Comparison of ENCODE assay signal across 8 mouse cellular contexts in genomic region chr11:102086331-102086730, GRCm38 (mm10). TPM values are rescaled to one million over a fixed set of nuclear protein-coding genes. Genes with fewer than 3 reads are reported as not detected.
DNase-seq lines count a peak whose midpoint lies in the region; ATAC-seq and TF ChIP-seq lines count a peak whose summit lies in the region.

No protein-coding gene starts in this region.

- H3K4me1 ChIP-seq in embryonic facial prominence, embryonic 11.5 days (ENCODE audit: control insufficient read depth, insufficient read depth, low read length): peaks cover 3% of the 10 kb centered on the region; the same call in 1 of the 2 replicates
- peaks cover 30% of the 10 kb centered on the region for H3K4me1 ChIP-seq in intestine, embryonic 15.5 days (replicated peaks)
- peaks cover 16 to 25% of the 10 kb centered on the region in 2 experiments for H3K4me1 ChIP-seq in liver, embryonic 14.5 days (replicated peaks; ENCODE audit: control insufficient read depth in 2 of 2, insufficient read depth in 2 of 2, low read length in 1 of 2)

- TF ChIP-seq CTCF in liver, embryonic 14.5 days (IDR thresholded peaks at IDR 0.05; ENCODE audit: low read depth): peak; percentile 48

- ATAC-seq in embryonic facial prominence, embryonic 11.5 days (replicated peaks; ENCODE audit: insufficient number of reproducible peaks, low FRiP score, low TSS enrichment, low read depth): no peak
- ATAC-seq in intestine, embryonic 15.5 days: no peak
- no peak for ATAC-seq in liver, embryonic 14.5 days (ENCODE audit: insufficient read depth)

- H3K27me3 ChIP-seq in embryonic facial prominence, embryonic 11.5 days (ENCODE audit: control insufficient read depth, insufficient read depth, low read length): no peaks in the 10 kb centered on the region
- no peaks in the 10 kb centered on the region for H3K27me3 ChIP-seq in intestine, embryonic 15.5 days (replicated peaks)
- no peaks in the 10 kb centered on the region for H3K27me3 ChIP-seq in liver, embryonic 14.5 days (ENCODE audit: control insufficient read depth, insufficient read depth, low read length)

- no peak overlapping the region; the same call in 1 of the 2 replicates for H3K9ac ChIP-seq in embryonic facial prominence, embryonic 11.5 days (replicated peaks; ENCODE audit: low read length)
- no peak overlapping the region for H3K9ac ChIP-seq in intestine, embryonic 15.5 days
- peak overlapping the region; percentile 98 for H3K9ac ChIP-seq in liver, embryonic 14.5 days (replicated peaks)

- no peaks in the 10 kb centered on the region for H3K9me3 ChIP-seq in embryonic facial prominence, embryonic 11.5 days (replicated peaks; ENCODE audit: control insufficient read depth, low read length)
- no peaks in the 10 kb centered on the region for H3K9me3 ChIP-seq in intestine, embryonic 15.5 days
- no peaks in the 10 kb centered on the region for H3K9me3 ChIP-seq in liver, embryonic 14.5 days (ENCODE audit: control insufficient read depth, low read length)

- WGBS in embryonic facial prominence, embryonic 11.5 days: 20% methylated on average over 3 of the region's 3 CpGs
- 16% methylated on average over 3 of the region's 3 CpGs for WGBS in intestine, embryonic 15.5 days
- 22% methylated on average over 3 of the region's 3 CpGs for WGBS in liver, embryonic 14.5 days (ENCODE audit: insufficient replicate concordance)

- no peak overlapping the region for H3K27ac ChIP-seq in embryonic facial prominence, embryonic 11.5 days (replicated peaks; ENCODE audit: low read depth, low read length)
- H3K27ac ChIP-seq in intestine, embryonic 15.5 days: 0 out of 2 replicates have a peak overlapping the region, but pooled peaks have one; percentile 77
- H3K27ac ChIP-seq in liver, embryonic 14.5 days: no peak overlapping the region; the same call in 1 of the 2 replicates

- peak; percentile 38 to 60 for DNase-seq in kidney, postnatal 4 days
- no peak for DNase-seq in kidney, adult 11 months
- DNase-seq in embryonic facial prominence, embryonic 11.5 days (ENCODE audit: low spot score): peak; percentile 60
- no peak for DNase-seq in liver, embryonic 14.5 days (ENCODE audit: low read depth in 3 of 3, low spot score in 3 of 3)
- DNase-seq in right cerebral cortex, postnatal 4 days: peak; percentile 61
- no peak for DNase-seq in cerebellum, adult 9-10 months
- DNase-seq in ovary, postnatal 36 days (ENCODE audit: low spot score): no peak

- H3K4me3 ChIP-seq in embryonic facial prominence, embryonic 11.5 days (ENCODE audit: low read depth, low read length): no peak overlapping the region
- H3K4me3 ChIP-seq in intestine, embryonic 15.5 days (replicated peaks): no peak overlapping the region
- H3K4me3 ChIP-seq in liver, embryonic 14.5 days (ENCODE audit: insufficient read depth in 1 of 2, low read depth in 2 of 2, low read length in 2 of 2): peak overlapping the region; percentile 92 to 95

- no peak overlapping the region; the same call in 1 of the 2 replicates for H3K4me2 ChIP-seq in embryonic facial prominence, embryonic 11.5 days (ENCODE audit: low read depth, low read length)
- H3K4me2 ChIP-seq in intestine, embryonic 15.5 days (replicated peaks): peak overlapping the region; percentile 97; the same call in 1 of the 2 replicates
- H3K4me2 ChIP-seq in liver, embryonic 14.5 days (ENCODE audit: low read depth): peak overlapping the region; percentile 90

- H3K36me3 ChIP-seq in embryonic facial prominence, embryonic 11.5 days (replicated peaks; ENCODE audit: control insufficient read depth, insufficient read depth, low read depth, low read length): no peaks in the 10 kb centered on the region
- H3K36me3 ChIP-seq in intestine, embryonic 15.5 days: no peaks in the 10 kb centered on the region
- H3K36me3 ChIP-seq in liver, embryonic 14.5 days (replicated peaks; ENCODE audit: control insufficient read depth, insufficient read depth, low read depth): peaks cover 2% of the 10 kb centered on the region; the same call in 1 of the 2 replicates

- no peak for TF ChIP-seq EP300 in liver, embryonic 14.5 days (IDR thresholded peaks at IDR 0.05; ENCODE audit: low read depth)

RNA-seq across cellular contexts. Expression of gene Mpp2, which starts 2.0 kb away (rescaled TPM):
- 7.4 and 9.1 TPM in 2 replicates for polyA plus RNA-seq in embryonic facial prominence, embryonic 11.5 days (2014; fragmentation: Nextera tagmentation; extraction: Ambion mirVana)
- 6.2 and 6.8 TPM in 2 replicates for polyA plus RNA-seq in intestine, embryonic 15.5 days (2015; fragmentation: Nextera tagmentation; extraction: Ambion mirVana)
- 11.9 and 13.1 TPM in 2 replicates for polyA plus RNA-seq in liver, embryonic 14.5 days (2012; rRNA removed)
- 7.4 and 10.6 TPM in 2 replicates for polyA plus RNA-seq in liver, embryonic 14.5 days (2014; fragmentation: Nextera tagmentation; extraction: Ambion mirVana)

RNA-seq across cellular contexts. Expression of gene Ppy, which starts 14.8 kb away (rescaled TPM):
- polyA plus RNA-seq in embryonic facial prominence, embryonic 11.5 days (2014; fragmentation: Nextera tagmentation; extraction: Ambion mirVana): not detected in 2 replicates
- 4.5 and 6.2 TPM in 2 replicates for polyA plus RNA-seq in intestine, embryonic 15.5 days (2015; fragmentation: Nextera tagmentation; extraction: Ambion mirVana)
- polyA plus RNA-seq in liver, embryonic 14.5 days (2012; rRNA removed): not detected in 2 replicates
- polyA plus RNA-seq in liver, embryonic 14.5 days (2014; fragmentation: Nextera tagmentation; extraction: Ambion mirVana): not detected in 2 replicates

RNA-seq across cellular contexts. Expression of gene Pyy, which starts 21.3 kb away (rescaled TPM):
- polyA plus RNA-seq in embryonic facial prominence, embryonic 11.5 days (2014; fragmentation: Nextera tagmentation; extraction: Ambion mirVana): not detected in 2 replicates
- polyA plus RNA-seq in intestine, embryonic 15.5 days (2015; fragmentation: Nextera tagmentation; extraction: Ambion mirVana): 57.2 and 75.0 TPM in 2 replicates
- 0.22 and 0.57 TPM in 2 replicates for polyA plus RNA-seq in liver, embryonic 14.5 days (2012; rRNA removed)
- not detected in 2 replicates for polyA plus RNA-seq in liver, embryonic 14.5 days (2014; fragmentation: Nextera tagmentation; extraction: Ambion mirVana)

RNA-seq across cellular contexts. Expression of gene Cd300lg, which starts 45.0 kb away (rescaled TPM):
- 0.17 and 0.32 TPM in 2 replicates for polyA plus RNA-seq in embryonic facial prominence, embryonic 11.5 days (2014; fragmentation: Nextera tagmentation; extraction: Ambion mirVana)
- 0.98 and 1.6 TPM in 2 replicates for polyA plus RNA-seq in intestine, embryonic 15.5 days (2015; fragmentation: Nextera tagmentation; extraction: Ambion mirVana)
- polyA plus RNA-seq in liver, embryonic 14.5 days (2012; rRNA removed): 0.29 and 0.38 TPM in 2 replicates
- 0.56 and 0.59 TPM in 2 replicates for polyA plus RNA-seq in liver, embryonic 14.5 days (2014; fragmentation: Nextera tagmentation; extraction: Ambion mirVana)

RNA-seq across cellular contexts. Expression of gene Mpp3, which starts 58.1 kb away (rescaled TPM):
- 6.3 and 6.8 TPM in 2 replicates for polyA plus RNA-seq in embryonic facial prominence, embryonic 11.5 days (2014; fragmentation: Nextera tagmentation; extraction: Ambion mirVana)
- 7.6 and 7.9 TPM in 2 replicates for polyA plus RNA-seq in intestine, embryonic 15.5 days (2015; fragmentation: Nextera tagmentation; extraction: Ambion mirVana)
- 0.21 and 0.27 TPM in 2 replicates for polyA plus RNA-seq in liver, embryonic 14.5 days (2012; rRNA removed)
- polyA plus RNA-seq in liver, embryonic 14.5 days (2014; fragmentation: Nextera tagmentation; extraction: Ambion mirVana): not detected in 2 replicates

Comparison
In these comparisons a context has a peak if more than half of its experiments do, and no peak if none do; other contexts are left out.
1. DNase-seq: peak in kidney, postnatal 4 days (2 of 2), embryonic facial prominence, embryonic 11.5 days (single experiment) and right cerebral cortex, postnatal 4 days (single experiment); none in kidney, adult 11 months (single experiment), liver, embryonic 14.5 days (0 of 3), cerebellum, adult 9-10 months (single experiment) and ovary, postnatal 36 days (single experiment).
2. H3K4me3 ChIP-seq: peak in liver, embryonic 14.5 days (2 of 2); none in embryonic facial prominence, embryonic 11.5 days (single experiment) and intestine, embryonic 15.5 days (single experiment).
3. RNA of gene Pyy, which starts 21.3 kb away (polyA plus RNA-seq): 57.2 to 75.0 TPM in intestine, embryonic 15.5 days; 0.22 to 0.57 TPM in liver, embryonic 14.5 days and not detected in embryonic facial prominence, embryonic 11.5 days; every median in the first group is over 10 times any median in the second.